Mouse (Mus musculus): ENCODE results near the gene Hoxa3. TPM values are rescaled to one million over a fixed set of nuclear protein-coding genes. Genes with fewer than 3 reads are reported as not detected.

Gene Hoxa3
- polyA plus RNA-seq, 1 experiment from 2014 or later, result 0.86 TPM

GRCm38 (mm10) chr6:52173648-52174047 lies 39.5 kb downstream of the Hoxa3 start:
- H3K9me3 ChIP-seq (ENCODE audit: control insufficient read depth, low read length), result no peaks in the 10 kb centered on the region
- peak overlapping the region; percentile 8; the same call in 1 of the 2 replicates for H3K4me2 ChIP-seq (ENCODE audit: low read length)
- no peaks in the 10 kb centered on the region for H3K36me3 ChIP-seq (ENCODE audit: control insufficient read depth, insufficient read depth, low read length)
- no peak overlapping the region for H3K27ac ChIP-seq (replicated peaks in 1 of 2; ENCODE audit: control insufficient read depth in 1 of 2, insufficient read depth in 1 of 2, low read depth in 2 of 2, low read length in 2 of 2)
- no peak overlapping the region for H3K9ac ChIP-seq (ENCODE audit: low read length)
- peaks cover 96% of the 10 kb centered on the region for H3K27me3 ChIP-seq (ENCODE audit: control insufficient read depth, insufficient read depth, low read length)
- H3K4me3 ChIP-seq (ENCODE audit: control insufficient read depth in 1 of 2, insufficient read depth in 1 of 2, low read depth in 1 of 2, low read length in 2 of 2), result no peak overlapping the region
- H3K4me1 ChIP-seq (ENCODE audit: control insufficient read depth in 2 of 2, insufficient read depth in 2 of 2, low read length in 2 of 2), result peaks cover 0 to 3% of the 10 kb centered on the region in 2 experiments; a peak in 2 of 4 replicates
- ATAC-seq (ENCODE audit: insufficient number of reproducible peaks, insufficient read depth, low FRiP score, low read depth), result no peak
- WGBS, result 9% methylated on average over 4 of the region's 4 CpGs

- Histone ChIP-seq H3K4me1 (ENCODE audit: control insufficient read depth in 2 of 2, insufficient read depth in 2 of 2, low read length in 2 of 2) (peaks cover 0 to 3% of the 10 kb centered on the region in 2 experiments; a peak in 2 of 4 replicates), H3K4me3 (ENCODE audit: control insufficient read depth in 1 of 2, insufficient read depth in 1 of 2, low read depth in 1 of 2, low read length in 2 of 2) (peak overlapping the region; percentile 18 to 23), H3K4me2 (ENCODE audit: low read length) (peak overlapping the region; percentile 52), H3K9ac (ENCODE audit: low read length) (no peak overlapping the region; the same call in 1 of the 2 replicates), H3K36me3 (ENCODE audit: control insufficient read depth, insufficient read depth, low read length) (no peaks in the 10 kb centered on the region), H3K27me3 (ENCODE audit: control insufficient read depth, insufficient read depth, low read length) (peaks cover 97% of the 10 kb centered on the region), H3K27ac (replicated peaks in 1 of 2; ENCODE audit: control insufficient read depth in 1 of 2, insufficient read depth in 1 of 2, low read depth in 2 of 2, low read length in 2 of 2) (peak overlapping the region in 1 of 2 experiments; percentile 23; a peak in 1 of 4 replicates), H3K9me3 (ENCODE audit: control insufficient read depth, low read length) (no peaks in the 10 kb centered on the region)
- no peak for ATAC-seq (ENCODE audit: insufficient number of reproducible peaks, insufficient read depth, low FRiP score, low read depth)
- 1% methylated on average over 35 of the region's 35 CpGs for WGBS
Measured at GRCm38 (mm10) chr6:52172501-52172900, 40.6 kb downstream of the Hoxa3 start.

DNA sequence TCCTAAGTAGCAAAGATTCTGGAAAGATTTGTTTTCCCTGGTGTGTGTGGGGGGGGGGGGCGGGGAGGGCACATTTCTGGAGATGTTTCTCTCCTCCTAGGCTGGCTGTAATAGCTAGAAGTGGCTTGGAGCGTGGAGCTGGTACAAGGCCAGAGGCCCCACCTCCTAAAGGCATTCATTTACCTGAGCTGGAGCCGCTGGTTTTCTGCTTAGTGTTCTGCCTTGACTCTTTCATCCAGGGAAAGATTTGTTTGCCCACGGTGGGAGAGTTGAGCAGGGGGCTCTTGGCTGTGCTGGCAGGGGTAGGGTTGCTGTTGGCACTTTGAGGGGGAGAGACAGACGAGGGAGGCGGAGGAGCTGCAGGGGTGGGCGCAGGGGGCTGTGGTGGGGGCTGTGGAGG lies 41.2 kb downstream of the Hoxa3 start:
- Histone ChIP-seq H3K4me2 (ENCODE audit: low read length) (peak overlapping the region; percentile 52; the same call in 1 of the 2 replicates), H3K27ac (replicated peaks in 1 of 2; ENCODE audit: control insufficient read depth in 1 of 2, insufficient read depth in 1 of 2, low read depth in 2 of 2, low read length in 2 of 2) (no peak overlapping the region), H3K27me3 (ENCODE audit: control insufficient read depth, insufficient read depth, low read length) (peaks cover 97% of the 10 kb centered on the region), H3K36me3 (ENCODE audit: control insufficient read depth, insufficient read depth, low read length) (no peaks in the 10 kb centered on the region), H3K9me3 (ENCODE audit: control insufficient read depth, low read length) (no peaks in the 10 kb centered on the region), H3K4me1 (ENCODE audit: control insufficient read depth in 2 of 2, insufficient read depth in 2 of 2, low read length in 2 of 2) (peaks cover 0 to 3% of the 10 kb centered on the region in 2 experiments; a peak in 2 of 4 replicates), H3K4me3 (ENCODE audit: control insufficient read depth in 1 of 2, insufficient read depth in 1 of 2, low read depth in 1 of 2, low read length in 2 of 2) (peak overlapping the region in 1 of 2 experiments; percentile 23; a peak in 1 of 4 replicates), H3K9ac (ENCODE audit: low read length) (no peak overlapping the region)
- WGBS, result 9% methylated on average over 7 of the region's 7 CpGs
- ATAC-seq (ENCODE audit: insufficient number of reproducible peaks, insufficient read depth, low FRiP score, low read depth), result no peak

- Histone ChIP-seq H3K9me3 (ENCODE audit: control insufficient read depth, low read length) (no peaks in the 10 kb centered on the region), H3K36me3 (ENCODE audit: control insufficient read depth, insufficient read depth, low read length) (no peaks in the 10 kb centered on the region), H3K27me3 (ENCODE audit: control insufficient read depth, insufficient read depth, low read length) (peaks cover 97% of the 10 kb centered on the region), H3K4me2 (ENCODE audit: low read length) (no peak overlapping the region), H3K27ac (replicated peaks in 1 of 2; ENCODE audit: control insufficient read depth in 1 of 2, insufficient read depth in 1 of 2, low read depth in 2 of 2, low read length in 2 of 2) (no peak overlapping the region; a peak in 1 of 4 replicates), H3K4me1 (ENCODE audit: control insufficient read depth in 2 of 2, insufficient read depth in 2 of 2, low read length in 2 of 2) (peaks cover 0 to 3% of the 10 kb centered on the region in 2 experiments; a peak in 2 of 4 replicates), H3K4me3 (ENCODE audit: control insufficient read depth in 1 of 2, insufficient read depth in 1 of 2, low read depth in 1 of 2, low read length in 2 of 2) (no peak overlapping the region), H3K9ac (ENCODE audit: low read length) (no peak overlapping the region)
- no peak for ATAC-seq (ENCODE audit: insufficient number of reproducible peaks, insufficient read depth, low FRiP score, low read depth)
- WGBS, result 9% methylated on average over 4 of the region's 4 CpGs
Measured at GRCm38 (mm10) chr6:52171331-52171730, 41.8 kb downstream of the Hoxa3 start.

GRCm38 (mm10) chr6:52170898-52171223 lies 42.3 kb downstream of the Hoxa3 start:
- no peak for ATAC-seq (ENCODE audit: insufficient number of reproducible peaks, insufficient read depth, low FRiP score, low read depth)
- H3K36me3 ChIP-seq (ENCODE audit: control insufficient read depth, insufficient read depth, low read length), result no peaks in the 10 kb centered on the region
- no peak overlapping the region for H3K4me3 ChIP-seq (ENCODE audit: control insufficient read depth in 1 of 2, insufficient read depth in 1 of 2, low read depth in 1 of 2, low read length in 2 of 2)
- 8% methylated on average over 5 of the region's 5 CpGs for WGBS
- no peaks in the 10 kb centered on the region for H3K9me3 ChIP-seq (ENCODE audit: control insufficient read depth, low read length)
- 0 out of 2 replicates have a peak overlapping the region, but pooled peaks have one; percentile 7 for H3K4me2 ChIP-seq (ENCODE audit: low read length)
- no peak overlapping the region for H3K9ac ChIP-seq (ENCODE audit: low read length)
- H3K27ac ChIP-seq (replicated peaks in 1 of 2; ENCODE audit: control insufficient read depth in 1 of 2, insufficient read depth in 1 of 2, low read depth in 2 of 2, low read length in 2 of 2), result peak overlapping the region; percentile 19 to 41; a peak in 2 of 4 replicates
- peaks cover 0 to 3% of the 10 kb centered on the region in 2 experiments; a peak in 2 of 4 replicates for H3K4me1 ChIP-seq (ENCODE audit: control insufficient read depth in 2 of 2, insufficient read depth in 2 of 2, low read length in 2 of 2)
- H3K27me3 ChIP-seq (ENCODE audit: control insufficient read depth, insufficient read depth, low read length), result peaks cover 97% of the 10 kb centered on the region

DNA sequence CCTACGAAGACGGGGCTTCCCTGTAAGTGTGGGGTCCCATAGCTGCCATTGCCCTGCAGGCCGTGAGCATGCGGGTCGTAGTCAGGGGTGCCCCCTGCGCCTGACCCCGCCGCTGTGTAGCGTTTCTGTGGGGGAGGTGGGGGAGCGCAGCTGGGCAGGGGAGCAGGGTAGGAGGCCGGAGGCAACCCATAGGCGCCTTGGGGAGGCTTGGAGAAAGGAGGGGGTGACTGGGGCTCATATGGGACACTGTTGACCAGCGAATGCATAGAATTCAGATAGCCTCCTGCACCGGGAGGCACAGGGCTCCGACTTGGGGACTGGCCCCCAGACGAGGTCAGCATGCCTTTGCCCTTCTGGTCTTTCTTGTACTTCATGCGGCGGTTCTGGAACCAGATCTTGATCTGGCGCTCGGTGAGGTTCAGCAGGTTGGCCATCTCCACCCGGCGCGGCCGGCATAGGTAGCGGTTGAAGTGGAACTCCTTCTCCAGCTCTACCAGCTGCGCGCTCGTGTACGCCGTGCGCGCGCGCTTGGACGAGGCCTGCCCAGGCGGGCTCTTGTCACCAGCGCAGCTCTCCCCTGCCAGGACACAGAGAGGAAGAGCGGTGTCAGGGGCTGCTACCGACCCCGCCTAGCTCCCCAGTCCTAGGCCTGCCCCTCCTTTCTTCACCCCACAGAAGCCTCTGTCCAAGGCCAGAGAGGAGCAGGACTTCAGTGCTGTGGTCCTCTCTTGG lies 42.8 kb downstream of the Hoxa3 start:
- no peaks in the 10 kb centered on the region for H3K9me3 ChIP-seq (ENCODE audit: control insufficient read depth, low read length)
- peak overlapping the region; percentile 19 to 41; a peak in 2 of 4 replicates for H3K27ac ChIP-seq (replicated peaks in 1 of 2; ENCODE audit: control insufficient read depth in 1 of 2, insufficient read depth in 1 of 2, low read depth in 2 of 2, low read length in 2 of 2)
- H3K9ac ChIP-seq (ENCODE audit: low read length), result peak overlapping the region; percentile 12; the same call in 1 of the 2 replicates
- H3K4me1 ChIP-seq (ENCODE audit: control insufficient read depth in 2 of 2, insufficient read depth in 2 of 2, low read length in 2 of 2), result peaks cover 0 to 3% of the 10 kb centered on the region in 2 experiments; a peak in 2 of 4 replicates
- H3K4me2 ChIP-seq (ENCODE audit: low read length), result peak overlapping the region; percentile 7; the same call in 1 of the 2 replicates
- peaks cover 97% of the 10 kb centered on the region for H3K27me3 ChIP-seq (ENCODE audit: control insufficient read depth, insufficient read depth, low read length)
- ATAC-seq (ENCODE audit: insufficient number of reproducible peaks, insufficient read depth, low FRiP score, low read depth), result no peak
- no peaks in the 10 kb centered on the region for H3K36me3 ChIP-seq (ENCODE audit: control insufficient read depth, insufficient read depth, low read length)
- H3K4me3 ChIP-seq (ENCODE audit: control insufficient read depth in 1 of 2, insufficient read depth in 1 of 2, low read depth in 1 of 2, low read length in 2 of 2), result no peak overlapping the region
- WGBS, result 4% methylated on average over 39 of the region's 40 CpGs

GRCm38 (mm10) chr6:52169499-52170165 lies 43.5 kb downstream of the Hoxa3 start:
- Histone ChIP-seq H3K9ac (ENCODE audit: low read length) (peak overlapping the region; percentile 12; the same call in 1 of the 2 replicates), H3K27me3 (ENCODE audit: control insufficient read depth, insufficient read depth, low read length) (peaks cover 97% of the 10 kb centered on the region), H3K27ac (replicated peaks in 1 of 2; ENCODE audit: control insufficient read depth in 1 of 2, insufficient read depth in 1 of 2, low read depth in 2 of 2, low read length in 2 of 2) (0 out of 4 replicates have a peak overlapping the region, but pooled peaks of 1 of the 2 experiments have one; percentile 41), H3K4me3 (ENCODE audit: control insufficient read depth in 1 of 2, insufficient read depth in 1 of 2, low read depth in 1 of 2, low read length in 2 of 2) (no peak overlapping the region), H3K9me3 (ENCODE audit: control insufficient read depth, low read length) (no peaks in the 10 kb centered on the region), H3K36me3 (ENCODE audit: control insufficient read depth, insufficient read depth, low read length) (no peaks in the 10 kb centered on the region), H3K4me1 (ENCODE audit: control insufficient read depth in 2 of 2, insufficient read depth in 2 of 2, low read length in 2 of 2) (peaks cover 0 to 3% of the 10 kb centered on the region in 2 experiments; a peak in 2 of 4 replicates), H3K4me2 (ENCODE audit: low read length) (peak overlapping the region; percentile 7; the same call in 1 of the 2 replicates)
- ATAC-seq (ENCODE audit: insufficient number of reproducible peaks, insufficient read depth, low FRiP score, low read depth), result no peak
- 8% methylated on average over 16 of the region's 16 CpGs for WGBS
